Mouse (Mus musculus): Measurements from ENCODE around the gene Ikzf3.

DNA sequence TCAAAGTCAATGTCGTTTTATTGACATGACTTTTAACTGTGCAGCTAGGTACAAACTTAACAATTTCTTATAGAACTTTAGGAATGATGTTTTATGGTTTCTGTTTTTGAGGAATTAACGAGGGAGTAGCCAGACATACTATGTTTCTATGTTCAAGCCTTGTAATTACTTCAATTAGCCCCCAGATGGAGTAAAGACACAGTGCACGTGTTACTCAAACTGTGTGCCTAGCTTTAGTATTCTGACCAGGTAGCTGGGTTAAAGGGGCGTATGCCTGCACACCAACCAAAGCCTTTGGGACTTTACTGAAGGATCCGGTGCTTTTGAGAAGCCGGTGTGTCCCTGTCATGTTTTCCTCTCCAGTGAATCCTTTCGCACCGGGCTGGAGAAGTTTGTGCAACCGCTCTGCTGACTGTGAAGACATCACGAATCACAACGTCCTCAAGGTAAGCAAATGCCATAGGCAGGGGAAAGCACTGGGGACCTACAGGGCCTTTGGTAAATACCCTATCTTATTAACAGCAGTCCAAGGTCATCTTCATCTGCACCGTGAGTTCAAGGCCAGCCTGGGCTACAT lies 9.4 kb upstream of the Ikzf3 start:
- TF ChIP-seq CTCF (IDR thresholded peaks at IDR 0.05; ENCODE audit: insufficient read depth, low read length) (no peak), POLR2A (IDR thresholded peaks at IDR 0.05; ENCODE audit: borderline replicate concordance, extremely low read depth, low read depth, low read length) (no peak)

Data from lung, adult 2 months (tissue).